Mouse (Mus musculus): Measurements from ENCODE around the gene Smad9. TPM values are rescaled to one million over a fixed set of nuclear protein-coding genes. Genes with fewer than 3 reads are reported as not detected.

Smad9 gene
- total RNA-seq, 2 experiments from 2014 or later = 0.20 to 0.26 TPM

GRCm38 (mm10) chr3:54835421-54835820 lies 80.0 kb downstream of the Smad9 start:
- H3K27ac ChIP-seq = no peak overlapping the region
- DNase-seq = no peak
- no peak for TF ChIP-seq CTCF (IDR thresholded peaks at IDR 0.05)
- intact Hi-C loops (cut with DNase I) = no loop called here
- H3K4me3 ChIP-seq = no peak overlapping the region

Other genes starting within 250 kb of the Smad9 start
- gene Supt20, start 62.8 kb upstream of the Smad9 start, total RNA-seq (2021) = 10 to 100 TPM in 1 of 2 experiments, 1 to 10 TPM in 1; 9.5 to 13.3 TPM
- not detected for gene Gm21958, start 41.2 kb upstream of the Smad9 start, total RNA-seq (2021)
- gene Exosc8, start 20.2 kb upstream of the Smad9 start, total RNA-seq (2021) = 10 to 100 TPM; 10.8 to 14.1 TPM
- gene Alg5, start 20.0 kb upstream of the Smad9 start, total RNA-seq (2021) = 1 to 10 TPM; 7.4 TPM
- gene Rfxap, start 52.2 kb downstream of the Smad9 start, total RNA-seq (2021) = 10 to 100 TPM; 26.4 to 30.7 TPM
- gene Sertm1, start 160.3 kb downstream of the Smad9 start, total RNA-seq (2021) = not detected